Mouse (Mus musculus): ENCODE measurements around the gene Draxin.

Gene Draxin

GRCm38 (mm10) chr4:148085131-148085906 is 45.2 kb downstream of the Draxin start:
- in situ Hi-C loops (cut with MboI, MseI) = no loop called here

DNA sequence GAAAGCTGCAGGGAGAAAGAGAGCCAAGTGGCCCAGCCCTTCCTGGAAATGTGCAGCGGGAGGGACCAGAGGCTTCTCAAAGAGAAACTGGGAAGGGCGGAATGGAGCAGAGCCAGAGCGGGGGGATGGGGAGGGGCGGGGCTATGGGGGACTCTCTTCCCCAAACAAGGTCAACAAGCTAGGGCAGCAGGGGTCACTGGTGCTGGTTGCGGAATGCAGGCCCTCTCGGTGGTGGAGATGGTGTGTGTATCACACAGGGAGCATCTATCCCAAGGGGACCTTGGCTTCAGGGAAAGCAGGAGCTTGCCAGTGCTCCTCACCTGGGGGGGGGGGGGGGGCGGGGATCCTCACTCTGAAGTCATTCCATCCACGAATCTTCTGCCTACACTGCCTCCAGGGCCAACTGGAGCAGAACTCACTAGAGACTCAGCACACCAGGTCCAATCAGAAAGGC is 46.2 kb downstream of the Draxin start:
- in situ Hi-C loops (cut with MboI, MseI) = no loop called here

GRCm38 (mm10) chr4:148083176-148083899 is 47.2 kb downstream of the Draxin start:
- in situ Hi-C loops (cut with MboI, MseI) = no loop called here

DNA sequence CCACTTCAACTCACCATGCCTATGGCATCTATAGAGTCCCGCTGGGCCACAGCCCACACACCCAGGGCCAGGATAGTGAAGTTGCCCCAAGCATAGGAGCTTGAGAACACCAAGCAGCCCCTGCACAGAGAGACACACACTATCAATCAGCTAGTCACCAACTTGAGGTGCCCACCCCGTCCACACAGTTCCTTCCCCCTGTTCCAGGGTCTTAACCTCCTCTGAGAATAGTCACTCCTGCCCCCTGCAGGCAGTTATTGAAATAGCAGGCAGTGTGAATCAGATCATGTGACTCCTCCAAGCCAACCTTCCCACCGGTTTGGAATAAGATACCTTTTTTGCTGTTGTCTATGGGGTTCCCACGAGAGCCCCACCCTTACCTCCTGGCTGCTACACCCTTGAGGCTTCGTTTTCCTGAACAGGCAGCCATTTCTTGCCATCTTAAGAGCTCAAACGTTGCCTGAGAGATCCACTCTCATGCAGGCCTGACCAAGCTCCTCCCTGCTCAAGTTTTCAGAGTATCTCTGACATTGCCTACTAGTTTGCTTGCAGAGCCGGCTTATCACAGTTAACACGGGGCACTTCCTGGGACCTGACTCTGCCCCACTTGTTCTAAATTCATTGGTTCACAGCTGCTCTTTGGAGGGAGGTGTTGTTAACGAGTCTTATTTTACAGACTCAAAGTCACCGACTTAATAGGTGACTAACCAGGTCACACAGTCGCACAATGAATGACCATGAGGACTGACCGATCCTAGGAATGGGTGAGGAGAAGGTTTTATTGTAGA is 48.0 kb downstream of the Draxin start:
- in situ Hi-C loops (cut with MboI, MseI) = no loop called here

DNA sequence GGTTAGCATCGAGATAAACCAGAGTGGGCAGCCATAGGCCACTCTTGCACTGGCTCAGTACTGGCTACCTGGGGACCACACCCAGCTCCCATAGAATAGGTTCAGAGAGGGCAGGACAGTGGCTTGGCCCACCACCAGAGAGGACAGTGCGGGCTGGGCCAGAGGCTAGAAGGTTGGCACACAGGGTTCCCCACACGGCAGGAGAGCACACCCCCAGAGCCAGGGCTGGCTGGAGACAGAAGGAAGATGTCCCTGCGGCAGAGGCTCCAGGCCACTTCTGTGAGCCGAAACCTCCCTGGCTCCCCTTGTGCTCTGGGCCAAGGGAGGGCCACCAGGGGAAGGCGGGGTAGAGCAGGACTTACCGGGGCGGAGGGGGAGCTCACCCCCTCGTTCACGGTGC is 49.3 kb downstream of the Draxin start:
- in situ Hi-C loops (cut with MboI, MseI) = no loop called here

DNA sequence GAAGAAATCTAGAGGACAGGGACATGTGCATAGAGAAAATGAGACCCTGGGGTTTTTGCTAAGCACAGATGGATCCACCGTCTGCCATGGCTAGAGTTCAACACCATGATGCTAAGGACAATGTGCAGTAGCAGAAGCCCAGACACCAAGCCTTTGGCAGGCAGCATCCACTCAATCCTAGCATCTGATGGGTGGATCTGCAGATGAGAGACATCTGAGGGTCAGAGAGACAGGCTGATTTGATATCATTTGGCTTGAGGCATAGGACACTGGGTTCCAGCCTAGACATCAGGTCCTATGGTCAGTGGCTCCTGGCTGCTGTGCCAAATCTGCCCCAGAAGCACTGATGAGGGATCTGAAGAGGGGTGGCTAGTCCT is 49.9 kb downstream of the Draxin start:
- in situ Hi-C loops (cut with MboI, MseI) = no loop called here

- in situ Hi-C loops (cut with MboI, MseI) = no loop called here
These were observed 50.4 kb downstream of the Draxin start for GRCm38 (mm10) chr4:148079944-148080596.

GRCm38 (mm10) chr4:148079212-148079611 is 51.3 kb downstream of the Draxin start:
- in situ Hi-C loops (cut with MboI, MseI) = no loop called here

DNA sequence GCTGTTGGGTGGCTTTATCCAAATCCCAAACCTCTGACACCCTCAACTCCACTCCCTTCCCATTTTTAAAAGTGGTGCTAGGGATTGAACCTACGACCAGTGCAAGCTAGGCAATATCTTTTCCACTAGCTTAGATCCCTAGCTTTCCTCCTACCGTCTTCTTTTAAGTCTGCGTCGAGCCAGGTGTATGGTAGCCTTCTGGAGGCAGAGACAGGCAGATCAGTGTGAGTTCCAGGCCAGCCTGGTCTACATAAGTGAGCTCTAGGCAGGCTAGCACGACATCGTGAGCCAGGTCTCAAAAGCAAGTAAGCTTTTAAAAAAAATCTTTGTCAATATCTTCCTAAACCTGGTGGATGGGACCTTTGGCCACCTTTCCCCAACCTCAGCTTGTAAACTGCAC is 54.6 kb downstream of the Draxin start:
- in situ Hi-C loops (cut with MboI, MseI) = no loop called here

DNA sequence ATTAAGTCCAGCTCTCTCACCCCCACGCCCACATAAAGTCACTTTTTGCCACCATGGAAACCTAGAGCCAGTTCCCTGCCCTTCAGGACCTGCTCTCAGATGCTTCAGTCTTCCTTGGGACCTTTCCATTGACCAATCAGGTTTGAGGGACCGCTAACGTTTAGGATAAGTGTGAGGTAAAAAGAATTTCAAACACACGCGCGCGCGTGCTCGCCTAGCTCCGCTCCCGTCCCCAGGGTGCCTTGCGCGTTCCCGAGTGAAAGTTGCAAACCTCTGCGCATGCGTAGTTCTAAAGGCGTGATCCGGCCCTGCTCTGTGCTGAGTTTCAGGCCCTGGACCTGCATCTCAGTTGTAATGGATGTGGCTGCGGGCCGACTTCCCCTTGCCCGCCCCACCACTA is 55.2 kb downstream of the Draxin start:
- in situ Hi-C loops (cut with MboI, MseI) = no loop called here

- in situ Hi-C loops (cut with MboI, MseI) = no loop called here
These were observed 55.8 kb downstream of the Draxin start for GRCm38 (mm10) chr4:148074521-148075189.

GRCm38 (mm10) chr4:148071508-148071907 is 59.0 kb downstream of the Draxin start:
- in situ Hi-C loops (cut with MboI, MseI) = no loop called here

DNA sequence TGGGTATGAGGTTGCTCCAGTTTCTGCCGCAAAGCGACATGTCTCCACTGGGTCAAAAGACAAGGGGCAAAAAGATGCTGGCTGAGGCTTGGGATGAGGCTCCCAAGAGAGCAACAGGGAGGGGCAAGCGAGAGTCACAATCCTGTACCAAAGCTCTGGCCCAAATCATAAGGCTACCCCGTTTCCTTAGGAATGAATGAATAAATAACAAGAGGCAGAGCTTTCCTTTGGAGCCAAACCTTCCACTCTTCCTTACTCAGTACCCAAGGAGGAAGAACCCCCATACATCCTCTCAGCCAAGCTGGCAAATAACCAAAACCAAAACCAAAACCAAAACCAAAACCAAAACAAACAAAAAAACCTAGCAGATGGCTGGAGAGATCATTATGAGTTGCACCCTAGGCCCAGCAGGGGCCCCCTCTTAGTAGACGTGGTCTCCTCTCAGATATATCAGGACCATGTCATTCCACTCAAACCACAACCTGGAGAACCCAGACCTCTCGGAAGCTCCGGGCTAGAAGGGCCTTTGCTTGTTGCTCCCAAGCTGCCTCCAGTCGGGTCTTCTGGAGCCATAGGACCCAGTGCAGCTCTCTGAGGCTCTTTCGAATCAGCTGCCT is 60.8 kb downstream of the Draxin start:
- in situ Hi-C loops (cut with MboI, MseI) = no loop called here

- in situ Hi-C loops (cut with MboI, MseI) = no loop called here
These were observed 63.2 kb downstream of the Draxin start for GRCm38 (mm10) chr4:148067346-148067745.

DNA sequence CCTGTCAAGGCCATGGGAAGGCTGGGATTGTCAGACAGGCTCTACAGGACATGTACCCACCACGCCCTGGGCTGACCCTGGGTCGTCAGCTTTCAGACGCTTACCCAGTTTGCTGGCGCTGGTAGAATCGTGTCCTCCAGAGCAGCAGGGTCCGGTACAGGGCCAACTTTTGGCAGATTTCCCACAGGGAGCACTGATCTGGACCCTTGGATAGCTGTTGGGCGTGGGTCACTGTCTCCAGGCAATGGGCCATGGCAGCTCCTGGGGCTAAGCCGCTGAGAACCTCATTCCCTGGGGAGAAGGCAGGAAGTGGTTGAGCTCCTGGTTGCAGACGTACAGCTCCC is 64.1 kb downstream of the Draxin start:
- in situ Hi-C loops (cut with MboI, MseI) = no loop called here

- in situ Hi-C loops (cut with MboI, MseI) = no loop called here
These were observed 64.6 kb downstream of the Draxin start for GRCm38 (mm10) chr4:148065702-148066400.

DNA sequence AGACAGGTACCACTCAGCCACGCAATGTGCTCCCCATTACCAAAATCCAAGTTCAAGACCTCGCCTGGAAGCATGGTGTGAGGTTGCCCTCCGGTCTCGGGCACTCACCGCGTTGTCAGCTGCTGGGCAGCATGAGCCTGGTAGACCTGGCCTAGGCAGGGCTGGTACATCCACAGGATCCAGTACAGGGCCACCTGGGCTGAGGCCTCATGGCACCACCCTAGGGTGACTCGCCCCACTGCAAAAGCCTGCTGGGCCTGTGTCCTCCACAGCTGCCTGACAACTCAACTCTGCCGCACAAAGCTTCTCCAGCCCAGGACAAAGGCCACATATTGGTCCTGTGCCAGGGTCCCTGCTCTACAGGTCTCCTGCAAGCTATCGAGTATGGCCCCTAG is 69.4 kb downstream of the Draxin start:
- in situ Hi-C loops (cut with MboI, MseI) = no loop called here

DNA sequence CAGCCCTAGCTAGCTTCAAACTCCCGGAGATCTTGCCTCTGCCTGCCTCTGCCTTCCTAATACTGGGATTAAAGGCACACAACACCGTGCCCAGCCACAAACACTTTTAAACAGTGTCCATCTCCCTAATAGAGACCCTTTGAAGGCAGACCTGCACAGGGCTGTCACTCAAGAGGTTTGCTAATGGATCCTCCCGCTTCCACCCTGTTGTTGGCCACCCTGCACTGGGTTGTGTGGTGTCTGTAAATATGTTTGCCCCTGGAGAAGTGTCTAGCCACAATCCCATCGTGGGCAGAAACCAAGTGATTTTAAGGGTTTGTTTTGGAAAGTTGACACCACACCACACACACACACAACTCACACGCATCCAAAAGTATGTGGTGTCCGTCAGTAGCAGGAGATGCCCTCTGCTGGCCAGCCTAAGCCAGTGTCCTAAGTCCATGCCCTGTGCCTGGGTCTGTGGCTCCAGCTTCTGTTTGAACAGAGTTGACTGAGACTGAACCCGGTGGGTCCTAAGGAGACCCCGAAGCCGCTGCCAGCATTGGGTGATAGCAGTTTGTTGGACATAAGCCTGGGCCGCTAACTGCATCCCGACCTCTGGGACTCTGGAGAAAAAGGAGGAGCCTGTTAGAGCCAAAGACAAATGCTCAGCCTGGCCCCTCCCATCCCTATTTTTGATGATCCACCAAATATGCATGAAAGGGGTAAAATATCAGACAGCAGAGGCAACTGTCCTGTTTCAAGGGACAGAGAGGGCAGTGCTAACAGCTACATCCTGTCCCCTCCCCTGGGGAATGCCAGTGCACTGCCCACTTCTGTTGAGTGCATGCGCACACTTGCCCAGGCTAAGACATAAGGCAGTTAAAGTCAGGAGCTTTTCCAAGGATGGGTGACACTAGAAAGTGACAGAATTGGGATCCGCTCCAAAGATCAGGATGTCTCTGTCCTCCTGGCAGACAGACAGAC is 70.1 kb downstream of the Draxin start:
- in situ Hi-C loops (cut with MboI, MseI) = no loop called here

DNA sequence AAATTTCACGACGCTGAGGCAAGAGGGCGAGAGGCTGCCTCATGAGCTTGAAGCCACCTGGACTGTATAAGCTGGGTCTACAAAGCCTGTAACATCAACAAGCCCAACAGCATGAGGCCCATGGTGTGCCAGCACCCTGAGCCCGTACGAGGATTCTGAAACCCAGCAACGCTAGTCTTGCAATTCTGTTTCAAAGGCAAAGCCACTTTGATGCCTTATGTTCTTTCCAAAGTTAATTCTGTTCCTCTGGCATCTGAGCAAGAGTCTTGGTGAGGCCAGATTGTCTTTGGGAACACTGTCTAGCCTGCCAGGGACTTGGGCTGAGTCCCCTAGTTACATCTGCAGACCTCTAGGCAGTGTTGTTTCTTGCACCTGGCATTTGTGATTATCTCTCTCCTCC is 71.5 kb downstream of the Draxin start:
- in situ Hi-C loops (cut with MboI, MseI) = no loop called here
